Mouse (Mus musculus): ENCODE results near the gene Qtrt1. TPM values are rescaled to one million over a fixed set of nuclear protein-coding genes. Genes with fewer than 3 reads are reported as not detected.

The Qtrt1 gene
- polyA plus RNA-seq (2015; fragmentation: Nextera tagmentation; extraction: Ambion mirVana) = 42.3 and 45.0 TPM in 2 replicates

GRCm38 (mm10) chr9:21411669-21412550, at the start of gene Qtrt1:
TSS of gene Qtrt1 (plus strand) at chr9:21411837.
- Histone ChIP-seq H3K4me3 (peak within 1 kb of the TSS; percentile 83), H3K9ac (peak within 1 kb of the TSS; percentile 79), H3K4me1 (peaks cover 10% of the 10 kb centered on the region), H3K4me2 (peak within 1 kb of the TSS; percentile 78), H3K9me3 (no peaks in the 10 kb centered on the region), H3K27ac (peak within 1 kb of the TSS; percentile 67), H3K36me3 (peaks cover 23% of the 10 kb centered on the region), H3K27me3 (no peaks in the 10 kb centered on the region)
- WGBS = 2% methylated on average over 53 of the region's 53 CpGs
- peak; percentile 86 for ATAC-seq (ENCODE audit: insufficient number of reproducible peaks, low FRiP score, low TSS enrichment, low read depth)

- no peaks in the 10 kb centered on the region for H3K27me3 ChIP-seq
- no peaks in the 10 kb centered on the region for H3K9me3 ChIP-seq
- peak overlapping the region; percentile 82 for H3K4me3 ChIP-seq
- WGBS = 34% methylated on average over 14 of the region's 14 CpGs
- ATAC-seq (ENCODE audit: insufficient number of reproducible peaks, low FRiP score, low TSS enrichment, low read depth) = no peak
- peak overlapping the region; percentile 67 for H3K4me2 ChIP-seq
- H3K4me1 ChIP-seq = peaks cover 13% of the 10 kb centered on the region
- H3K36me3 ChIP-seq = peaks cover 3% of the 10 kb centered on the region
- H3K9ac ChIP-seq = no peak overlapping the region
- H3K27ac ChIP-seq = peak overlapping the region; percentile 91
Measured at GRCm38 (mm10) chr9:21366541-21367220, 45.0 kb upstream of the Qtrt1 start.

GRCm38 (mm10) chr9:21367357-21368111, 44.1 kb upstream of the Qtrt1 start, which contains the start of gene Ilf3:
TSS of gene Ilf3 (plus strand) at chr9:21367871.
- peak within 1 kb of the TSS; percentile 67 for H3K4me2 ChIP-seq
- peak; percentile 93 for ATAC-seq (ENCODE audit: insufficient number of reproducible peaks, low FRiP score, low TSS enrichment, low read depth)
- under 1% methylated on average over 63 of the region's 66 CpGs for WGBS
- no peaks in the 10 kb centered on the region for H3K9me3 ChIP-seq
- peaks cover 10% of the 10 kb centered on the region for H3K36me3 ChIP-seq
- no peaks in the 10 kb centered on the region for H3K27me3 ChIP-seq
- H3K4me1 ChIP-seq = peaks cover 13% of the 10 kb centered on the region
- peak within 1 kb of the TSS; percentile 82 for H3K4me3 ChIP-seq
- peak within 1 kb of the TSS; percentile 91 for H3K27ac ChIP-seq
- H3K9ac ChIP-seq = peak within 1 kb of the TSS; percentile 78

DNA sequence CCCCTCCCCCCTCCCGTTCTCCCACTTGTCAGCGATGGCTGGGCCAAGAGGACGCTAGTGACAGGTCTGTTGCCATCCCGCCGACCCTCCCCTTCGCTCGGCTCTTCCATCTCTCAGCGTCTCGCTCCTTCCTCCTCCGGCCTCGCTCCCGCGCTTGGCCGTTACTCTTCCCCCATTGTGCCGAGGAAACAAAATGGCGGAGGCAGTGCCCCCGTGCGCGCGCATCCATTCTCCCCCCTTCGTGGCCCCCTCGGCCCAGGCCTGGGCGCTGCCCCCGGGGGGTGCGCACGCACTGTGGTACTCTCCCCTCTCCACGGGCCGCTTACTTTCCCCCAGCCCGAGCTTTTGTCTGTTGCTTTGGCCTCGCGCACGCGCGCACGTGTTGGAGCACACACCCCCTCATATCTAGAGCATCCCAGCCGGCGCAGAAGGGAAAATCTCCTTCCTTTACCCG, 43.5 kb upstream of the Qtrt1 start:
- Histone ChIP-seq H3K9me3 (no peaks in the 10 kb centered on the region), H3K9ac (peak overlapping the region; percentile 78), H3K4me2 (peak overlapping the region; percentile 67), H3K36me3 (peaks cover 14% of the 10 kb centered on the region), H3K27me3 (no peaks in the 10 kb centered on the region), H3K4me3 (peak overlapping the region; percentile 82), H3K27ac (peak overlapping the region; percentile 90), H3K4me1 (peaks cover 13% of the 10 kb centered on the region)
- WGBS = under 1% methylated on average over 38 of the region's 38 CpGs
- ATAC-seq (ENCODE audit: insufficient number of reproducible peaks, low FRiP score, low TSS enrichment, low read depth) = peak; percentile 49

- Histone ChIP-seq H3K27me3 (no peaks in the 10 kb centered on the region), H3K9me3 (no peaks in the 10 kb centered on the region), H3K27ac (no peak overlapping the region), H3K4me2 (peak overlapping the region; percentile 67), H3K36me3 (peaks cover 14% of the 10 kb centered on the region), H3K4me1 (peaks cover 13% of the 10 kb centered on the region), H3K9ac (no peak overlapping the region), H3K4me3 (peak overlapping the region; percentile 82)
- 65% methylated on average over 11 of the region's 11 CpGs for WGBS
- ATAC-seq (ENCODE audit: insufficient number of reproducible peaks, low FRiP score, low TSS enrichment, low read depth) = no peak
Measured at GRCm38 (mm10) chr9:21369080-21369479, 42.6 kb upstream of the Qtrt1 start.

- Histone ChIP-seq H3K4me3 (no peak overlapping the region), H3K36me3 (peaks cover 23% of the 10 kb centered on the region), H3K27me3 (no peaks in the 10 kb centered on the region), H3K9me3 (no peaks in the 10 kb centered on the region), H3K9ac (no peak overlapping the region), H3K4me2 (no peak overlapping the region), H3K4me1 (peaks cover 13% of the 10 kb centered on the region), H3K27ac (no peak overlapping the region)
- WGBS = 76% methylated on average over 2 of the region's 2 CpGs
- no peak for ATAC-seq (ENCODE audit: insufficient number of reproducible peaks, low FRiP score, low TSS enrichment, low read depth)
Measured at GRCm38 (mm10) chr9:21370876-21371275, 40.8 kb upstream of the Qtrt1 start.

- H3K4me1 ChIP-seq = peaks cover 13% of the 10 kb centered on the region
- 83% methylated on average over 1 of the region's 1 CpGs for WGBS
- H3K36me3 ChIP-seq = peaks cover 23% of the 10 kb centered on the region
- no peak for ATAC-seq (ENCODE audit: insufficient number of reproducible peaks, low FRiP score, low TSS enrichment, low read depth)
- no peak overlapping the region for H3K4me2 ChIP-seq
- no peak overlapping the region for H3K9ac ChIP-seq
- H3K27ac ChIP-seq = no peak overlapping the region
- no peaks in the 10 kb centered on the region for H3K9me3 ChIP-seq
- H3K27me3 ChIP-seq = no peaks in the 10 kb centered on the region
- no peak overlapping the region for H3K4me3 ChIP-seq
Measured at GRCm38 (mm10) chr9:21372508-21372907, 39.1 kb upstream of the Qtrt1 start.

DNA sequence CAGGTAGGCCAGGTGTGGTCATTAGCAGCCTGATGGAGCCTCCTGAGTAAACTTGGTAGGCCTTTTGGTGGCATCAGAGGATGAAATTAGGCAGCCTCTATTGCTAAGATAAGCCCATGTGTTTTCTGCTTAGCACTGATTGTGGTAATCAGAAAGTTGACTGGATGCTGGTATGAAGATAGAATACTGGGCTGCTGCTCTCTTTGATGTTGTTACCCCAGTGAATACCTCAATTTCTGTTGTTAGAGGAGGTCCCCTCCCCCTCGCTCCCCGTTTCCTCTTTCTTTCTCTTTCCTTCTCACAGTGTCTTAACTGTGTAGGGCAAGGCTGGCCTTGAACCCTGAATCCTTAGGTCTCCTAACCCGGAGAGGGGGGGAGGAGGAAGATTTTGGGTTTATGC, 32.4 kb upstream of the Qtrt1 start:
- Histone ChIP-seq H3K9me3 (no peaks in the 10 kb centered on the region), H3K27me3 (no peaks in the 10 kb centered on the region), H3K36me3 (peaks cover 24% of the 10 kb centered on the region), H3K4me2 (no peak overlapping the region), H3K4me3 (no peak overlapping the region), H3K27ac (no peak overlapping the region), H3K9ac (no peak overlapping the region), H3K4me1 (no peaks in the 10 kb centered on the region; the same call in 1 of the 2 replicates)
- WGBS = 92% methylated on average over 3 of the region's 3 CpGs
- ATAC-seq (ENCODE audit: insufficient number of reproducible peaks, low FRiP score, low TSS enrichment, low read depth) = no peak

GRCm38 (mm10) chr9:21380868-21381267, 30.8 kb upstream of the Qtrt1 start:
- ATAC-seq (ENCODE audit: insufficient number of reproducible peaks, low FRiP score, low TSS enrichment, low read depth) = no peak
- no peak overlapping the region for H3K4me2 ChIP-seq
- no peaks in the 10 kb centered on the region for H3K27me3 ChIP-seq
- peaks cover 16% of the 10 kb centered on the region for H3K36me3 ChIP-seq
- no peaks in the 10 kb centered on the region for H3K9me3 ChIP-seq
- H3K27ac ChIP-seq = no peak overlapping the region
- H3K4me1 ChIP-seq = no peaks in the 10 kb centered on the region; the same call in 1 of the 2 replicates
- no peak overlapping the region for H3K9ac ChIP-seq
- no peak overlapping the region for H3K4me3 ChIP-seq

DNA sequence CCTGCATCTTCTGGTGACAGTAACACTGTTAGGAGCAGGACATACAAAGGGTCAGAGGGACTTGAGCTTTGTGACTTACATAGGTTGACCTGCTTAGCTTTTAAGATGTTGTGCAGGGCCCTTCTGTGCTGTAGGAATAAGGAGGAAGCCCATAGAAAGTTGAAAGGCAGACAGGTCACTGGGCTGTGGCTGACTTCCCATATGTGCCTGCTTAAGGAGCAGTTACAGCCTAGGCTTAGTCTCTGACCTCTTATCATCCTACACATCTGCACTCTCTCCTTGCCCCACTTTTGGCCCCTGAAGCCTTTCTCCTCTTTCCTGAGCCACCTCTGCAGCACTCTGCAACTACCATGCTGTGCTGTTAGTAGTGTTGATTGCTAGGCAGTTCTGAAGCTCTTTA, 27.7 kb upstream of the Qtrt1 start:
- Histone ChIP-seq H3K36me3 (peaks cover 29% of the 10 kb centered on the region), H3K27ac (no peak overlapping the region), H3K9me3 (no peaks in the 10 kb centered on the region), H3K4me3 (no peak overlapping the region), H3K27me3 (no peaks in the 10 kb centered on the region), H3K4me1 (peaks cover 3% of the 10 kb centered on the region; the same call in 1 of the 2 replicates), H3K9ac (no peak overlapping the region), H3K4me2 (no peak overlapping the region)
- ATAC-seq (ENCODE audit: insufficient number of reproducible peaks, low FRiP score, low TSS enrichment, low read depth) = no peak

DNA sequence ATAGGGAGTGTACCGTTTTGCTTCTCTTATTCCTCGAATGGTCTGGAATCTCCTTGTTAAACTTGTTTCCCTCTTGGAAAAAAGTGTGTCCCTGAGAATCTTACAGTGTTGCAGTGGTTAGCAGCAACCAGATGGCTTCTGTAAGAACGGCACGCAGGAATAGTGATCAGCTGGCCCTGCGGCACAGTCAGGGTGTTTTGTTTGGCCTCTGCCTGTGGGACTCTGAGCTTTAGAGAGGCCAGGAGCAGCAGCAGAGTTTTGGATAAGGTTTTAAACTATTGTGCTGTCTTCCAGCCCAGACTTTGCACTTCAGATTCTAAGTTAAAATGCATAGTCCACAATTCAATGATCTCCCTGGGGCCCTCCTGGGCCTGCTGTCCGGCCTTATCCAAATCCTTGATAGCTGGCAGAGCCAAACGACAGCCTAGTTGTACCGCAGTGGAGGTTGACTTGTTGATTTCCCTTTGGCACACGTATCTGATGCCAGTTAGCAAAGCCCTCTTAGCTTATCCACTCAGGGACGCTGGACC, 18.9 kb upstream of the Qtrt1 start:
- H3K27ac ChIP-seq = no peak overlapping the region
- WGBS = 89% methylated on average over 10 of the region's 10 CpGs
- H3K9me3 ChIP-seq = no peaks in the 10 kb centered on the region
- no peak overlapping the region for H3K9ac ChIP-seq
- no peaks in the 10 kb centered on the region for H3K27me3 ChIP-seq
- no peak for ATAC-seq (ENCODE audit: insufficient number of reproducible peaks, low FRiP score, low TSS enrichment, low read depth)
- H3K4me3 ChIP-seq = no peak overlapping the region
- peaks cover 99% of the 10 kb centered on the region for H3K36me3 ChIP-seq
- no peaks in the 10 kb centered on the region for H3K4me1 ChIP-seq
- no peak overlapping the region for H3K4me2 ChIP-seq

All from limb, embryonic 15.5 days (tissue).